Mouse (Mus musculus) G1E-ER4 (cell line): ENCODE data around the gene Fcmr. TPM values are rescaled to one million over a fixed set of nuclear protein-coding genes. Genes with fewer than 3 reads are reported as not detected.

Experiments used
- GATA1 ChIP-seq: IDR thresholded peaks from one replicate; pipeline ENCODE4 v1.8.0; 2012; ENCODE audit warnings: low read length, inconsistent platforms
- polyA plus RNA-seq: library from polyadenylated mRNA; stranded (reverse); fragments of >175 nt; gene quantifications from 2 replicates; pipeline ENCODE4 v1.2.3, GENCODE M21; 2012

Fcmr gene
- polyA plus RNA-seq, 1 experiment: not detected

GRCm38 (mm10) chr1:130893329-130894040 lies 28.0 kb downstream of the Fcmr start:
- TF ChIP-seq GATA1: no peak

- no peak for TF ChIP-seq GATA1
Observed at GRCm38 (mm10) chr1:130894468-130894867, 29.0 kb downstream of the Fcmr start.

GRCm38 (mm10) chr1:130902505-130902904 lies 37.0 kb downstream of the Fcmr start:
- TF ChIP-seq GATA1: no peak

GRCm38 (mm10) chr1:130911401-130912010 lies 46.0 kb downstream of the Fcmr start, which contains the start of gene Il20:
Gene Il20, minus strand, starts transcription at chr1:130911451.
- no peak for TF ChIP-seq GATA1

GRCm38 (mm10) chr1:130918323-130918980 lies 53.0 kb downstream of the Fcmr start:
- TF ChIP-seq GATA1: no peak

GRCm38 (mm10) chr1:130926484-130926883 lies 61.0 kb downstream of the Fcmr start:
- no peak for TF ChIP-seq GATA1

Other genes with a start within 250 kb of the Fcmr start
- gene Zp3r, start 236.0 kb upstream of the Fcmr start, polyA plus RNA-seq: not detected in 2 replicates
- gene C4bp, start 204.0 kb upstream of the Fcmr start, polyA plus RNA-seq: not detected in 2 replicates
- not detected in 2 replicates for gene Gm29427, start 149.9 kb upstream of the Fcmr start, polyA plus RNA-seq
- 2.2 and 2.4 TPM in 2 replicates for gene Yod1, start 148.3 kb upstream of the Fcmr start, polyA plus RNA-seq
- gene Pfkfb2, start 136.4 kb upstream of the Fcmr start, polyA plus RNA-seq: 5.0 and 8.5 TPM in 2 replicates
- 1.6 TPM in 2 replicates for gene AA986860, start 133.7 kb upstream of the Fcmr start, polyA plus RNA-seq
- gene Fcamr, start 64.8 kb upstream of the Fcmr start, polyA plus RNA-seq: not detected in 2 replicates
- gene Pigr, start 39.0 kb upstream of the Fcmr start, polyA plus RNA-seq: not detected in 2 replicates
- not detected in 2 replicates for gene Il24, start 21.8 kb downstream of the Fcmr start, polyA plus RNA-seq
- gene Il20, start 45.8 kb downstream of the Fcmr start, polyA plus RNA-seq: not detected in 2 replicates
- gene Il19, start 74.4 kb downstream of the Fcmr start, polyA plus RNA-seq: not detected in 2 replicates
- gene Il10, start 154.2 kb downstream of the Fcmr start, polyA plus RNA-seq: not detected in 2 replicates
- gene Mapkapk2, start 232.2 kb downstream of the Fcmr start, polyA plus RNA-seq: 32.0 and 39.9 TPM in 2 replicates